15 mouse cellular contexts compared by ENCODE assay signal in the genomic region with DNA sequence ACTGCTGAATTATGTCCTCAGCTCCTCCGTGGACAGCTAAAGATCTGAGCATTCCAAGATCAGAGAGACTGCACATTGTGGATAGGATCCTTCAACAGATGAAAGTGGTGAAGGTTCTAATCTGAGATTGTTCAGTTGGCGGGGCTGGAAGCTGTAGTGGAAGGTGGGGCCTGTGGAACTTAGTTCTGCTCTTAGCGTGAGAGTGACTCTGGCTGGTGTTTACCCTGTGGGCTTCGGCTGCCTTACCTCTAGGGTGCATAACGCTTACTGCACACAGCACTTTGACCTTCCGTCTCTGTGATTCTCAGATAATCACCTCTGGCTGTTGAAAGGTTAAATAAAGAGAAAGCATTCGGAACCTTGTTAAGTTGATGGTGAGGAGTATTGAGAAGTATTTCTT. TPM values are rescaled to one million over a fixed set of nuclear protein-coding genes. Genes with fewer than 3 reads are reported as not detected.
DNase-seq lines count a peak whose midpoint lies in the region; ATAC-seq and TF ChIP-seq lines count a peak whose summit lies in the region.
"Had no signal": no experiment of that assay in that cellular context is flagged by ENCODE, and none has a peak within 500 bp of the region (broad histone marks: within the 10 kb centered on the region; RNA-seq: fewer than 3 reads in every experiment).

No protein-coding gene starts in this region.

- H3K4me1 ChIP-seq in heart, embryonic 10.5 days, result peaks cover 53% of the 10 kb centered on the region
- H3K4me1 ChIP-seq in kidney, postnatal 0 days (replicated peaks; ENCODE audit: insufficient read depth, low read length), result peaks cover 4% of the 10 kb centered on the region; the same call in 1 of the 2 replicates
- H3K4me1 ChIP-seq in kidney, embryonic 15.5 days, result peaks cover 39% of the 10 kb centered on the region
- peaks cover 43% of the 10 kb centered on the region for H3K4me1 ChIP-seq in liver, embryonic 11.5 days (replicated peaks; ENCODE audit: control insufficient read depth, insufficient read depth, low read length)
- peaks cover 3% of the 10 kb centered on the region; the same call in 1 of the 2 replicates for H3K4me1 ChIP-seq in stomach, postnatal 0 days (replicated peaks; ENCODE audit: control insufficient read depth, insufficient read depth)

- H3K4me2 ChIP-seq in kidney, postnatal 0 days (ENCODE audit: low read length), result peak overlapping the region; percentile 7; the same call in 1 of the 2 replicates
- no peak overlapping the region for H3K4me2 ChIP-seq in kidney, embryonic 15.5 days
- H3K4me2 ChIP-seq in liver, embryonic 11.5 days, result peak overlapping the region; percentile 52
- 0 out of 2 replicates have a peak overlapping the region, but pooled peaks have one; percentile 8 for H3K4me2 ChIP-seq in stomach, postnatal 0 days (replicated peaks; ENCODE audit: low read depth)
- H3K4me2 ChIP-seq: hindbrain, embryonic 15.5 days; lung, embryonic 15.5 days; midbrain, embryonic 11.5 days had no signal

- H3K27me3 ChIP-seq in heart, embryonic 10.5 days (ENCODE audit: insufficient read depth, poor library complexity, severe bottlenecking), result no peaks in the 10 kb centered on the region
- H3K27me3 ChIP-seq in kidney, postnatal 0 days (ENCODE audit: insufficient read depth, low read length), result no peaks in the 10 kb centered on the region
- H3K27me3 ChIP-seq in kidney, embryonic 15.5 days, result no peaks in the 10 kb centered on the region
- no peaks in the 10 kb centered on the region for H3K27me3 ChIP-seq in liver, embryonic 11.5 days (replicated peaks; ENCODE audit: control insufficient read depth, insufficient read depth, low read length)
- no peaks in the 10 kb centered on the region for H3K27me3 ChIP-seq in stomach, postnatal 0 days (ENCODE audit: control insufficient read depth, insufficient read depth, low read length)
- H3K27me3 ChIP-seq: hindbrain, embryonic 15.5 days; lung, embryonic 15.5 days had no signal

- TF ChIP-seq CTCF in kidney, postnatal 0 days (IDR thresholded peaks at IDR 0.05; ENCODE audit: low read depth), result no peak
- TF ChIP-seq CTCF in stomach, postnatal 0 days (IDR thresholded peaks at IDR 0.05; ENCODE audit: low read depth), result no peak

- no peak overlapping the region for H3K9ac ChIP-seq in kidney, postnatal 0 days (ENCODE audit: low read depth, low read length)
- no peak overlapping the region for H3K9ac ChIP-seq in kidney, embryonic 15.5 days
- peak overlapping the region; percentile 20; the same call in 1 of the 2 replicates for H3K9ac ChIP-seq in liver, embryonic 11.5 days (ENCODE audit: low read depth, low read length)
- H3K9ac ChIP-seq in stomach, postnatal 0 days (ENCODE audit: low read length), result no peak overlapping the region
- H3K9ac ChIP-seq: forebrain, postnatal 0 days; hindbrain, embryonic 15.5 days; lung, embryonic 15.5 days had no signal

- H3K27ac ChIP-seq in heart, embryonic 10.5 days, result peak overlapping the region; percentile 79; the same call in 1 of the 2 replicates
- no peak overlapping the region for H3K27ac ChIP-seq in kidney, postnatal 0 days
- no peak overlapping the region for H3K27ac ChIP-seq in kidney, embryonic 15.5 days
- H3K27ac ChIP-seq in liver, embryonic 11.5 days (ENCODE audit: low read depth, low read length), result peak overlapping the region; percentile 59; the same call in 1 of the 2 replicates
- H3K27ac ChIP-seq in stomach, postnatal 0 days (replicated peaks), result no peak overlapping the region
- H3K27ac ChIP-seq: hindbrain, embryonic 15.5 days; lung, embryonic 15.5 days had no signal

- no peak for TF ChIP-seq EP300 in stomach, postnatal 0 days (optimal IDR thresholded peaks at IDR 0.05)

- H3K36me3 ChIP-seq in heart, embryonic 10.5 days, result peaks cover 8% of the 10 kb centered on the region
- no peaks in the 10 kb centered on the region for H3K36me3 ChIP-seq in kidney, postnatal 0 days (ENCODE audit: insufficient read depth, low read length)
- no peaks in the 10 kb centered on the region for H3K36me3 ChIP-seq in kidney, embryonic 15.5 days
- no peaks in the 10 kb centered on the region for H3K36me3 ChIP-seq in liver, embryonic 11.5 days (ENCODE audit: control insufficient read depth, insufficient read depth, low read length)
- no peaks in the 10 kb centered on the region; the same call in 1 of the 2 replicates for H3K36me3 ChIP-seq in stomach, postnatal 0 days (ENCODE audit: control insufficient read depth, insufficient read depth, low read length)
- H3K36me3 ChIP-seq: lung, embryonic 15.5 days had no signal

- H3K4me3 ChIP-seq in heart, embryonic 10.5 days, result peak overlapping the region; percentile 45
- H3K4me3 ChIP-seq in kidney, postnatal 0 days (replicated peaks; ENCODE audit: low read depth, low read length), result no peak overlapping the region
- H3K4me3 ChIP-seq in kidney, embryonic 15.5 days (replicated peaks), result no peak overlapping the region
- H3K4me3 ChIP-seq in liver, embryonic 11.5 days (ENCODE audit: low read depth, low read length), result 0 out of 2 replicates have a peak overlapping the region, but pooled peaks have one; percentile 7
- no peak overlapping the region for H3K4me3 ChIP-seq in stomach, postnatal 0 days (ENCODE audit: low read depth, low read length)
- H3K4me3 ChIP-seq: hindbrain, embryonic 15.5 days; lung, embryonic 15.5 days had no signal

- DNase-seq in heart, embryonic 10.5 days (ENCODE audit: low spot score), result peak; percentile 83
- no peak for DNase-seq in heart, postnatal 10 days
- DNase-seq in kidney, postnatal 0 days (ENCODE audit: low spot score), result no peak
- DNase-seq in liver, embryonic 11.5 days (ENCODE audit: low spot score), result no peak
- DNase-seq in stomach, postnatal 0 days (ENCODE audit: low spot score), result peak; percentile 40
- DNase-seq in layer of hippocampus, postnatal 14 days (ENCODE audit: low spot score in 2 of 2), result no peak
- DNase-seq in cerebellum, adult 9-11 months, result no peak
- DNase-seq: adrenal gland, postnatal 36 days; forebrain, postnatal 0 days; gastrocnemius, postnatal 25 days; right cerebral cortex, postnatal 14 days had no signal

- intact Hi-C loops in heart, postnatal 10 days (cut with DNase I), result no loop called here

- ATAC-seq in kidney, postnatal 0 days (replicated peaks; ENCODE audit: low FRiP score, low read depth), result no peak
- no peak for ATAC-seq in kidney, embryonic 15.5 days (replicated peaks; ENCODE audit: low FRiP score)
- peak; percentile 84 for ATAC-seq in liver, embryonic 11.5 days (replicated peaks; ENCODE audit: low FRiP score)
- ATAC-seq in stomach, postnatal 0 days (ENCODE audit: low FRiP score, low TSS enrichment), result peak; percentile 89
- ATAC-seq: forebrain, postnatal 0 days had no signal

- WGBS in heart, embryonic 10.5 days, result 15% methylated on average over 7 of the region's 7 CpGs
- 33% methylated on average over 7 of the region's 7 CpGs for WGBS in kidney, postnatal 0 days
- 31% methylated on average over 7 of the region's 7 CpGs for WGBS in kidney, embryonic 15.5 days
- WGBS in liver, embryonic 11.5 days, result 30% methylated on average over 7 of the region's 7 CpGs
- WGBS in stomach, postnatal 0 days, result 41% methylated on average over 7 of the region's 7 CpGs

- no peaks in the 10 kb centered on the region for H3K9me3 ChIP-seq in heart, embryonic 10.5 days
- H3K9me3 ChIP-seq in kidney, postnatal 0 days (replicated peaks; ENCODE audit: low read length), result no peaks in the 10 kb centered on the region
- no peaks in the 10 kb centered on the region for H3K9me3 ChIP-seq in kidney, embryonic 15.5 days (replicated peaks)
- H3K9me3 ChIP-seq in liver, embryonic 11.5 days (ENCODE audit: control insufficient read depth, low read length), result no peaks in the 10 kb centered on the region
- H3K9me3 ChIP-seq in stomach, postnatal 0 days (ENCODE audit: control insufficient read depth, low read length), result no peaks in the 10 kb centered on the region
- H3K9me3 ChIP-seq: hindbrain, embryonic 15.5 days; lung, embryonic 15.5 days had no signal

RNA-seq across cellular contexts. Expression of a gene that starts 6.6 kb away (rescaled TPM):
- 34.0 and 35.1 TPM in 2 replicates for polyA plus RNA-seq in heart, embryonic 10.5 days (2016; fragmentation: Nextera tagmentation; extraction: Ambion mirVana)
- total RNA-seq in heart, postnatal 10 days (2021), result 10 to 100 TPM; 16.6 to 18.8 TPM
- 28.3 and 29.6 TPM in 2 replicates for polyA plus RNA-seq in kidney, postnatal 0 days (2015; fragmentation: Nextera tagmentation; extraction: Ambion mirVana)
- 39.8 and 41.9 TPM in 2 replicates for polyA plus RNA-seq in kidney, embryonic 15.5 days (2015; fragmentation: Nextera tagmentation; extraction: Ambion mirVana)
- polyA plus RNA-seq in liver, embryonic 11.5 days (2014; fragmentation: Nextera tagmentation; extraction: Ambion mirVana), result 31.6 and 33.3 TPM in 2 replicates
- 17.1 and 18.1 TPM in 2 replicates for polyA plus RNA-seq in stomach, postnatal 0 days (2015; fragmentation: Nextera tagmentation; extraction: Ambion mirVana)
- total RNA-seq in layer of hippocampus, postnatal 14 days (2021), result 10 to 100 TPM; 39.4 to 42.6 TPM

Comparison
In these comparisons a context has a peak if more than half of its experiments do, and no peak if none do; other contexts are left out.
1. DNase-seq: peak in heart, embryonic 10.5 days (single experiment) and stomach, postnatal 0 days (single experiment); none in heart, postnatal 10 days (0 of 2), kidney, postnatal 0 days (single experiment), liver, embryonic 11.5 days (single experiment), layer of hippocampus, postnatal 14 days (0 of 2) and cerebellum, adult 9-11 months (single experiment).
2. H3K27ac ChIP-seq: peak in heart, embryonic 10.5 days (single experiment) and liver, embryonic 11.5 days (single experiment); none in kidney, postnatal 0 days (single experiment), kidney, embryonic 15.5 days (single experiment) and stomach, postnatal 0 days (single experiment).
3. H3K4me3 ChIP-seq: peak in heart, embryonic 10.5 days (single experiment) and liver, embryonic 11.5 days (single experiment); none in kidney, postnatal 0 days (single experiment), kidney, embryonic 15.5 days (single experiment) and stomach, postnatal 0 days (single experiment).
4. ATAC-seq: peak in liver, embryonic 11.5 days (single experiment) and stomach, postnatal 0 days (single experiment); none in kidney, postnatal 0 days (single experiment) and kidney, embryonic 15.5 days (single experiment).